Mouse (Mus musculus) heart, postnatal 0 days (tissue): ENCODE measurements around the gene Fpr2.

Experiments used
- CTCF ChIP-seq: IDR thresholded peaks from 2 replicates; pipeline ENCODE4 v1.5.1; 2016; ENCODE audit warnings: antibody characterized with exemption, control low read depth, low read depth
- EP300 ChIP-seq: IDR thresholded peaks from 2 replicates; pipeline ENCODE4 v1.6.1; 2016; ENCODE audit warnings: antibody characterized with exemption, low read depth

- TF ChIP-seq CTCF, result no peak
- no peak for TF ChIP-seq EP300
These were observed 3.8 kb upstream of the Fpr2 start, which contains the start of gene Fpr1 for GRCm38 (mm10) chr17:17883840-17884239.
